In genomic region chr2:5144446-5144845, GRCm38 (mm10) we compare ENCODE assay signal across 25 mouse cellular contexts. TPM values are rescaled to one million over a fixed set of nuclear protein-coding genes. Genes with fewer than 3 reads are reported as not detected.
A peak's percentile ranks its signal among the peaks of the same experiment; 100 is the strongest.
DNase-seq lines count a peak whose midpoint lies in the region; ATAC-seq and TF ChIP-seq lines count a peak whose summit lies in the region.
"Had no signal": no experiment of that assay in that cellular context is flagged by ENCODE, and none has a peak within 500 bp of the region (broad histone marks: within the 10 kb centered on the region; RNA-seq: fewer than 3 reads in every experiment).

No protein-coding gene starts in this region.

- no peak overlapping the region for H3K27ac ChIP-seq in hindbrain, embryonic 15.5 days (replicated peaks)
- H3K27ac ChIP-seq in hindbrain, embryonic 13.5 days = no peak overlapping the region
- no peak overlapping the region for H3K27ac ChIP-seq in midbrain, postnatal 0 days (ENCODE audit: low read depth, low read length)
- no peak overlapping the region for H3K27ac ChIP-seq in midbrain, embryonic 16.5 days (ENCODE audit: low read length)
- H3K27ac ChIP-seq in limb, embryonic 15.5 days = no peak overlapping the region
- H3K27ac ChIP-seq: embryonic facial prominence, embryonic 15.5 days; gastrocnemius, adult 2 months; heart, embryonic 15.5 days had no signal

- DNase-seq in midbrain, postnatal 0 days (ENCODE audit: low spot score) = peak; percentile 51
- DNase-seq in kidney, adult 18-20 months = no peak
- DNase-seq: adrenal gland, adult 8-10 months; adrenal gland, postnatal 25 days; cerebellum, adult 11-12 months; cerebellum, adult 8-10 months; cerebellum, postnatal 10 days; cerebellum, postnatal 36 days; embryo, embryonic 11 days; forebrain, postnatal 0 days; gastrocnemius, adult 2 months; gastrocnemius, postnatal 14 days; heart, adult 18-20 months; heart, postnatal 14 days; heart, postnatal 4 days had no signal

- ATAC-seq in hindbrain, embryonic 15.5 days (ENCODE audit: low FRiP score, low read depth) = peak; percentile 51; the same call in 1 of the 2 replicates
- ATAC-seq in hindbrain, embryonic 13.5 days (ENCODE audit: low FRiP score) = no peak
- ATAC-seq in midbrain, postnatal 0 days (ENCODE audit: low FRiP score) = no peak
- ATAC-seq in midbrain, embryonic 16.5 days = no peak
- 0 out of 2 replicates have a peak, but pooled peaks have one; percentile 40 for ATAC-seq in limb, embryonic 15.5 days (ENCODE audit: insufficient number of reproducible peaks, low FRiP score, low TSS enrichment, low read depth)
- ATAC-seq: CD4-positive, CD25-positive, alpha-beta regulatory T cell, adult 4 months; forebrain, embryonic 14.5 days; forebrain, postnatal 0 days had no signal

- H3K4me2 ChIP-seq in hindbrain, embryonic 15.5 days = no peak overlapping the region
- no peak overlapping the region for H3K4me2 ChIP-seq in hindbrain, embryonic 13.5 days
- H3K4me2 ChIP-seq in midbrain, postnatal 0 days (ENCODE audit: low read depth, low read length, poor library complexity, severe bottlenecking) = no peak overlapping the region
- H3K4me2 ChIP-seq in midbrain, embryonic 16.5 days (ENCODE audit: low read length) = no peak overlapping the region
- H3K4me2 ChIP-seq in limb, embryonic 15.5 days = no peak overlapping the region
- H3K4me2 ChIP-seq: embryonic facial prominence, embryonic 15.5 days; heart, embryonic 12.5 days; heart, embryonic 15.5 days had no signal

- H3K4me3 ChIP-seq in hindbrain, embryonic 15.5 days = no peak overlapping the region
- H3K4me3 ChIP-seq in hindbrain, embryonic 13.5 days = no peak overlapping the region
- H3K4me3 ChIP-seq in midbrain, postnatal 0 days (ENCODE audit: low read depth, low read length) = no peak overlapping the region
- H3K4me3 ChIP-seq in midbrain, embryonic 16.5 days (ENCODE audit: low read depth, low read length) = no peak overlapping the region
- no peak overlapping the region for H3K4me3 ChIP-seq in limb, embryonic 15.5 days
- H3K4me3 ChIP-seq: embryonic facial prominence, embryonic 15.5 days; gastrocnemius, adult 2 months; heart, embryonic 12.5 days; heart, embryonic 15.5 days had no signal

- no peaks in the 10 kb centered on the region for H3K9me3 ChIP-seq in hindbrain, embryonic 15.5 days
- H3K9me3 ChIP-seq in hindbrain, embryonic 13.5 days = no peaks in the 10 kb centered on the region
- no peaks in the 10 kb centered on the region for H3K9me3 ChIP-seq in midbrain, postnatal 0 days (ENCODE audit: low read length)
- H3K9me3 ChIP-seq in midbrain, embryonic 16.5 days (replicated peaks; ENCODE audit: control insufficient read depth, low read length, poor library complexity, severe bottlenecking) = no peaks in the 10 kb centered on the region
- no peaks in the 10 kb centered on the region for H3K9me3 ChIP-seq in limb, embryonic 15.5 days
- H3K9me3 ChIP-seq: embryonic facial prominence, embryonic 15.5 days; heart, embryonic 12.5 days; heart, embryonic 15.5 days had no signal

- H3K27me3 ChIP-seq in hindbrain, embryonic 15.5 days = peaks cover 5% of the 10 kb centered on the region
- peaks cover 13% of the 10 kb centered on the region for H3K27me3 ChIP-seq in hindbrain, embryonic 13.5 days
- H3K27me3 ChIP-seq in midbrain, postnatal 0 days (ENCODE audit: insufficient read depth, low read length) = peaks cover 7% of the 10 kb centered on the region; the same call in 1 of the 2 replicates
- H3K27me3 ChIP-seq in midbrain, embryonic 16.5 days (ENCODE audit: control insufficient read depth, insufficient read depth, low read depth, low read length) = no peaks in the 10 kb centered on the region; the same call in 1 of the 2 replicates
- H3K27me3 ChIP-seq in limb, embryonic 15.5 days = peaks cover 3% of the 10 kb centered on the region; the same call in 1 of the 2 replicates
- H3K27me3 ChIP-seq: embryonic facial prominence, embryonic 15.5 days had no signal

- WGBS in hindbrain, embryonic 15.5 days = 46% methylated on average over 6 of the region's 6 CpGs
- WGBS in hindbrain, embryonic 13.5 days = 65% methylated on average over 6 of the region's 6 CpGs
- WGBS in midbrain, postnatal 0 days = 53% methylated on average over 6 of the region's 6 CpGs
- WGBS in midbrain, embryonic 16.5 days = 62% methylated on average over 6 of the region's 6 CpGs
- 28% methylated on average over 6 of the region's 6 CpGs for WGBS in limb, embryonic 15.5 days

- no peaks in the 10 kb centered on the region for H3K4me1 ChIP-seq in hindbrain, embryonic 15.5 days (replicated peaks)
- 0 out of 2 replicates have a peak, but pooled peaks cover 3% of the 10 kb centered on the region for H3K4me1 ChIP-seq in hindbrain, embryonic 13.5 days (replicated peaks)
- H3K4me1 ChIP-seq in midbrain, postnatal 0 days (ENCODE audit: insufficient read depth, low read length) = no peaks in the 10 kb centered on the region
- no peaks in the 10 kb centered on the region for H3K4me1 ChIP-seq in midbrain, embryonic 16.5 days (ENCODE audit: control insufficient read depth, insufficient read depth, low read length)
- no peaks in the 10 kb centered on the region for H3K4me1 ChIP-seq in limb, embryonic 15.5 days
- H3K4me1 ChIP-seq: heart, embryonic 12.5 days; heart, embryonic 15.5 days had no signal

- H3K36me3 ChIP-seq in hindbrain, embryonic 15.5 days = no peaks in the 10 kb centered on the region
- H3K36me3 ChIP-seq in hindbrain, embryonic 13.5 days = no peaks in the 10 kb centered on the region
- H3K36me3 ChIP-seq in midbrain, postnatal 0 days (ENCODE audit: insufficient read depth, low read length) = no peaks in the 10 kb centered on the region
- no peaks in the 10 kb centered on the region for H3K36me3 ChIP-seq in midbrain, embryonic 16.5 days (ENCODE audit: control insufficient read depth, insufficient read depth, low read length)
- no peaks in the 10 kb centered on the region for H3K36me3 ChIP-seq in limb, embryonic 15.5 days
- H3K36me3 ChIP-seq: heart, embryonic 12.5 days; heart, embryonic 15.5 days had no signal

- no peak overlapping the region for H3K9ac ChIP-seq in hindbrain, embryonic 15.5 days
- H3K9ac ChIP-seq in hindbrain, embryonic 13.5 days = no peak overlapping the region
- no peak overlapping the region for H3K9ac ChIP-seq in midbrain, postnatal 0 days (replicated peaks; ENCODE audit: low read length, poor library complexity, severe bottlenecking)
- H3K9ac ChIP-seq in midbrain, embryonic 16.5 days (ENCODE audit: low read depth, low read length) = no peak overlapping the region
- no peak overlapping the region for H3K9ac ChIP-seq in limb, embryonic 15.5 days
- H3K9ac ChIP-seq: embryonic facial prominence, embryonic 15.5 days; forebrain, postnatal 0 days; heart, embryonic 12.5 days; heart, embryonic 15.5 days had no signal

- no peak for TF ChIP-seq CTCF in midbrain, postnatal 0 days (IDR thresholded peaks at IDR 0.05)

RNA-seq across cellular contexts. Expression of gene Ccdc3, which starts 6.9 kb away (rescaled TPM):
- polyA plus RNA-seq in hindbrain, embryonic 15.5 days (2015; fragmentation: Nextera tagmentation; extraction: Ambion mirVana) = 10.1 and 15.2 TPM in 2 replicates
- polyA plus RNA-seq in hindbrain, embryonic 13.5 days (2015; fragmentation: Nextera tagmentation; extraction: Ambion mirVana) = 11.3 and 12.5 TPM in 2 replicates
- 11.4 and 11.9 TPM in 2 replicates for total RNA-seq in midbrain, postnatal 0 days (2014; rRNA removed)
- polyA plus RNA-seq in midbrain, postnatal 0 days (2015; fragmentation: Nextera tagmentation; extraction: Ambion mirVana) = 6.3 and 6.5 TPM in 2 replicates
- polyA plus RNA-seq in midbrain, embryonic 16.5 days (2015; fragmentation: Nextera tagmentation; extraction: Ambion mirVana) = 6.0 and 6.6 TPM in 2 replicates
- 17.3 and 19.9 TPM in 2 replicates for polyA plus RNA-seq in limb, embryonic 15.5 days (2015; fragmentation: Nextera tagmentation; extraction: Ambion mirVana)
- total RNA-seq: MEL had no signal
- polyA plus RNA-seq: CD4-positive, CD25-positive, alpha-beta regulatory T cell, adult 4 months had no signal

Comparison
In these comparisons a context has a peak if more than half of its experiments do, and no peak if none do; other contexts are left out.
1. ATAC-seq: peak in hindbrain, embryonic 15.5 days (single experiment) and limb, embryonic 15.5 days (single experiment); none in hindbrain, embryonic 13.5 days (single experiment), midbrain, postnatal 0 days (single experiment) and midbrain, embryonic 16.5 days (single experiment).